Comparison of ENCODE assay signal across 27 mouse cellular contexts in the genomic region with DNA sequence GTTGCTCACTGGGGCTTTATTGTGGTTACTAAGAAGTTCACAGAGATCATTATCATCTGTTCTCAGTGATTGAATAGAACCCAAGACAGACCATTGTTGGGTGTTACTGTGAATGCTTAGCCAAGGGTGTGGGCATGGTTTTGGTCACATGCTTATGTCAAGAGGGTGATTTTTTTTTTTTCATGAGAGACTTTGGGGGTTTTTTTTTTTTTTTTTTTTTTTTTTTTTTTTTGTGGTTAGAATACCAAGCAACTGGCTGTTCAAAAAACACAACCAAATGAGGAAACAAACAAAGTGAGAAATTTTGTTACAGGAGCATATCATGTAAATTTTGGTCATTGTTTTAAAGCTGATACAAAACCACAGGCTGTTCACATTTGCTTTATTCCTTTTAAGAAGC.
"Had no signal": no experiment of that assay in that cellular context is flagged by ENCODE, and none has a peak within 500 bp of the region (broad histone marks: within the 10 kb centered on the region; RNA-seq: fewer than 3 reads in every experiment).

No protein-coding gene starts in this region.

- H3K9me3 ChIP-seq: limb, embryonic 10.5 days; limb, embryonic 12.5 days; limb, embryonic 13.5 days; limb, embryonic 15.5 days; liver, embryonic 12.5 days; liver, embryonic 13.5 days; liver, embryonic 15.5 days; lung, embryonic 15.5 days; midbrain, embryonic 10.5 days; midbrain, embryonic 12.5 days; midbrain, embryonic 13.5 days; midbrain, embryonic 15.5 days had no signal

- H3K9ac ChIP-seq: limb, embryonic 12.5 days; limb, embryonic 13.5 days; limb, embryonic 15.5 days; liver, embryonic 12.5 days; liver, embryonic 13.5 days; liver, embryonic 14.5 days; liver, embryonic 15.5 days; liver, postnatal 0 days; lung, embryonic 14.5 days; lung, embryonic 15.5 days; midbrain, embryonic 12.5 days; midbrain, embryonic 13.5 days; midbrain, embryonic 15.5 days had no signal

- H3K4me3 ChIP-seq: limb, embryonic 10.5 days; limb, embryonic 12.5 days; limb, embryonic 13.5 days; limb, embryonic 15.5 days; liver, embryonic 12.5 days; liver, embryonic 13.5 days; liver, embryonic 15.5 days; lung, embryonic 15.5 days; megakaryocyte, embryonic 14.5 days; midbrain, embryonic 10.5 days; midbrain, embryonic 12.5 days; midbrain, embryonic 13.5 days; midbrain, embryonic 15.5 days; myocyte had no signal

- H3K27ac ChIP-seq: limb, embryonic 10.5 days; limb, embryonic 12.5 days; limb, embryonic 13.5 days; limb, embryonic 15.5 days; liver, embryonic 12.5 days; liver, embryonic 13.5 days; liver, embryonic 14.5 days; liver, embryonic 15.5 days; lung, embryonic 15.5 days; macrophage; midbrain, embryonic 10.5 days; midbrain, embryonic 12.5 days; midbrain, embryonic 13.5 days; midbrain, embryonic 15.5 days had no signal

- H3K36me3 ChIP-seq: limb, embryonic 10.5 days; limb, embryonic 12.5 days; limb, embryonic 13.5 days; limb, embryonic 15.5 days; liver, embryonic 12.5 days; liver, embryonic 13.5 days; liver, embryonic 15.5 days; lung, embryonic 15.5 days; midbrain, embryonic 10.5 days; midbrain, embryonic 12.5 days; midbrain, embryonic 13.5 days; midbrain, embryonic 15.5 days had no signal

- H3K4me1 ChIP-seq: limb, embryonic 10.5 days; limb, embryonic 12.5 days; limb, embryonic 13.5 days; limb, embryonic 15.5 days; liver, embryonic 12.5 days; liver, embryonic 13.5 days; liver, embryonic 15.5 days; lung, embryonic 15.5 days; megakaryocyte, embryonic 14.5 days; midbrain, embryonic 10.5 days; midbrain, embryonic 12.5 days; midbrain, embryonic 13.5 days; midbrain, embryonic 15.5 days had no signal

- DNase-seq: left cerebral cortex, postnatal 4 days; liver; liver, embryonic 13.5 days; liver, postnatal 0 days; lung, adult 18-20 months; lung, adult 2 months; lung, embryonic 14.5 days; lung, postnatal 10 days; lung, postnatal 14 days; lung, postnatal 36 days; lung, postnatal 4 days; midbrain, embryonic 14.5 days had no signal
